Mouse (Mus musculus) neural tube, embryonic 14.5 days (tissue): ENCODE data around the gene Gm4177. TPM values are rescaled to one million over a fixed set of nuclear protein-coding genes. Genes with fewer than 3 reads are reported as not detected.
"Not testable (repeated sequence)": the region's sequence is repeated elsewhere in the genome, so short reads cannot be mapped to it uniquely, and the experiment has no call there.

ENCODE experiments used
- ATAC-seq: fragments of 200-750 bp; cut with Nextera tagmentation; 2 replicates; pipeline ENCODE4 v1.8.0; 2017; ENCODE audit warnings: low read depth, mild to moderate bottlenecking, moderate TSS enrichment, moderate library complexity
- H3K27ac ChIP-seq: fragments of 300-500 bp; sonication (generic); 2 replicates; pipeline ENCODE4 v1.5.1; 2014; ENCODE audit warnings: low read depth, mild to moderate bottlenecking, control low read depth, low read length, moderate library complexity, mixed read lengths
- H3K27me3 ChIP-seq: fragments of 300-500 bp; sonication (generic); 2 replicates; pipeline ENCODE4 v1.6.1; 2014; ENCODE audit warnings: low read length; ENCODE audit not compliant: control insufficient read depth, insufficient read depth
- H3K36me3 ChIP-seq: fragments of 300-500 bp; sonication (generic); 2 replicates; pipeline ENCODE4 v1.6.1; 2014; ENCODE audit warnings: low read length, mixed read lengths; ENCODE audit not compliant: control insufficient read depth, insufficient read depth
- H3K4me1 ChIP-seq: fragments of 300-500 bp; sonication (generic); 2 replicates; pipeline ENCODE4 v1.6.1; 2014; ENCODE audit warnings: low read length; ENCODE audit not compliant: control insufficient read depth, insufficient read depth
- H3K4me2 ChIP-seq: fragments of 300-500 bp; sonication (generic); 2 replicates; pipeline ENCODE4 v1.6.1; 2014; ENCODE audit warnings: mild to moderate bottlenecking, low read depth, low read length, control low read depth
- H3K4me3 ChIP-seq: fragments of 300-500 bp; sonication (generic); 2 replicates; pipeline ENCODE4 v1.5.1; 2014; ENCODE audit warnings: low read depth, low read length, control low read depth, mixed read lengths
- H3K9ac ChIP-seq: fragments of 300-500 bp; sonication (generic); replicated peaks from 2 replicates; pipeline ENCODE4 v1.6.1; 2014; ENCODE audit warnings: low read depth, mild to moderate bottlenecking, control low read depth, low read length, mixed read lengths
- H3K9me3 ChIP-seq: fragments of 300-500 bp; sonication (generic); 2 replicates; pipeline ENCODE4 v1.6.1; 2016; ENCODE audit warnings: low read length; ENCODE audit not compliant: control insufficient read depth
- WGBS: fragments of 180-500 bp; shearing (Covaris S2); extraction: QIAGEN DNeasy Blood & Tissue Kit; methylation state at CpG from one replicate; pipeline ENCODE4 v1.1.7; 2014; 5-methylcytosine and 5-hydroxymethylcytosine counted together
- polyA plus RNA-seq: library from polyadenylated mRNA; unstranded; fragments of >200 nt; fragmentation: Nextera tagmentation; extraction: Ambion mirVana; gene quantifications from 2 replicates; pipeline ENCODE4 v1.2.1, GENCODE M21; 2014

The Gm4177 gene
- polyA plus RNA-seq, result not detected in 2 replicates

- H3K9ac ChIP-seq, result not testable (repeated sequence)
Measured at GRCm38 (mm10) chr7:21796628-21797027, at the start of gene Gm4177. Gm4177 (minus strand) TSS chr7:21796728.

GRCm38 (mm10) chr7:21844167-21844566 is 47.6 kb upstream of the Gm4177 start, which contains the start of gene Gm5725:
Gm5725 (minus strand) TSS chr7:21844267.
- not testable (repeated sequence) for H3K9me3 ChIP-seq, H3K4me3 ChIP-seq, H3K36me3 ChIP-seq, H3K27ac ChIP-seq, H3K9ac ChIP-seq, H3K4me2 ChIP-seq, H3K4me1 ChIP-seq, ATAC-seq, H3K27me3 ChIP-seq
- no CpG with 5 or more reads among the region's 1 CpGs for WGBS

More at GRCm38 (mm10) chr7:21796628-21797027, at the start of gene Gm4177:
- not testable (repeated sequence) for H3K9me3 ChIP-seq, H3K4me3 ChIP-seq, ATAC-seq, H3K36me3 ChIP-seq, H3K4me1 ChIP-seq, H3K27ac ChIP-seq, H3K27me3 ChIP-seq, H3K4me2 ChIP-seq
- WGBS, result no CpG with 5 or more reads among the region's 3 CpGs

GRCm38 (mm10) chr7:21832051-21832450 is 35.5 kb upstream of the Gm4177 start, which contains the start of gene Vmn1r135:
Vmn1r135 (plus strand) TSS chr7:21832351.
- ATAC-seq, H3K4me2 ChIP-seq, H3K27me3 ChIP-seq, H3K4me1 ChIP-seq, H3K27ac ChIP-seq, H3K4me3 ChIP-seq, H3K9ac ChIP-seq, H3K36me3 ChIP-seq, H3K9me3 ChIP-seq: not testable (repeated sequence)
- no CpG with 5 or more reads among the region's 1 CpGs for WGBS

- H3K9ac ChIP-seq, result not testable (repeated sequence)
Measured at GRCm38 (mm10) chr7:21761375-21761774, 35.2 kb downstream of the Gm4177 start, which contains the start of gene Gm4175. Gm4175 (minus strand) TSS chr7:21761475.

More at GRCm38 (mm10) chr7:21761375-21761774, 35.2 kb downstream of the Gm4177 start, which contains the start of gene Gm4175:
- not testable (repeated sequence) for H3K4me3 ChIP-seq, H3K9me3 ChIP-seq, H3K27me3 ChIP-seq, ATAC-seq, H3K27ac ChIP-seq, H3K36me3 ChIP-seq, H3K4me2 ChIP-seq, H3K4me1 ChIP-seq
- no CpG with 5 or more reads among the region's 5 CpGs for WGBS

Other genes starting within 250 kb of the Gm4177 start
- not detected in 2 replicates for gene Vmn1r132, start 182.6 kb downstream of the Gm4177 start, polyA plus RNA-seq
- gene Gm4175, start 35.3 kb downstream of the Gm4177 start, polyA plus RNA-seq, result not detected in 2 replicates
- not detected in 2 replicates for gene Vmn1r135, start 35.6 kb upstream of the Gm4177 start, polyA plus RNA-seq
- gene Gm5725, start 47.5 kb upstream of the Gm4177 start, polyA plus RNA-seq, result not detected in 2 replicates
- not detected in 2 replicates for gene Gm5891, start 124.6 kb upstream of the Gm4177 start, polyA plus RNA-seq
- not detected in 2 replicates for gene Vmn1r137, start 197.9 kb upstream of the Gm4177 start, polyA plus RNA-seq
- gene Vmn1r138, start 232.2 kb upstream of the Gm4177 start, polyA plus RNA-seq, result not detected in 2 replicates